Mouse (Mus musculus): ENCODE results near the gene Zc3h18. TPM values are rescaled to one million over a fixed set of nuclear protein-coding genes. Genes with fewer than 3 reads are reported as not detected.

The Zc3h18 gene
- total and polyA plus RNA-seq, 3 experiments: 30.2 to 122 (median 98.5) TPM

DNA sequence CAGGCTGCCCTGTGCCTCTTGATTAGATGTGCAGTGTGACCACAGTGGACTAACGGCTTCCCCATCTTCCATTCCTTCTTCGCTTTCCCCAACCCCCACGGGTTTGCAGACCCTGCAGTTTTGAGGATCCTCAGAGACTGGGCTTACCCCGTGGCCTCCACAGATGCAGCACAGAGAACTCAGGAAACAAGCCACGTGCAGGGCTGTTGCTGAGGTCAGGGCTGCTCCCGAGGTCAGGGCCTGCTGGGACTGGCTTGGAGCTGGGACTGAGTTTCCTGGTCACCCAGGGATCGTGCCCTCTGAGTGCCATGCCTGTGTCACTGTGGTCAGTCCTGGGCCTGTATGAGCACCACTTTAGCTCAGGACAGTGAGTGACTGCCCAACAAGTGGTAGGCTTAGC, 88.6 kb downstream of the Zc3h18 start:
- peaks cover under 1 to 29% of the 10 kb centered on the region in 2 experiments; a peak in 3 of 4 replicates for H3K4me1 ChIP-seq (ENCODE audit: control insufficient read depth in 1 of 2, insufficient read depth in 2 of 2, low read length in 2 of 2)
- H3K27ac ChIP-seq (ENCODE audit: control insufficient read depth, low read depth, low read length): no peak overlapping the region
- H3K36me3 ChIP-seq (ENCODE audit: control insufficient read depth in 1 of 2, insufficient read depth in 2 of 2, low read length in 2 of 2): peaks cover 0 to 4% of the 10 kb centered on the region in 2 experiments; a peak in 3 of 4 replicates

More for the DNA sequence above, 88.6 kb downstream of the Zc3h18 start:
- no peaks in the 10 kb centered on the region for H3K9me3 ChIP-seq (replicated peaks; ENCODE audit: insufficient read depth, low read length)
- H3K9ac ChIP-seq (ENCODE audit: control insufficient read depth, low read depth, low read length, poor library complexity, severe bottlenecking): no peak overlapping the region
- H3K79me2 ChIP-seq (ENCODE audit: control insufficient read depth, insufficient read depth, low read length, poor library complexity): no peaks in the 10 kb centered on the region
- no peak overlapping the region for H3K4me3 ChIP-seq (ENCODE audit: control insufficient read depth in 1 of 2, insufficient read depth in 1 of 2, low read depth in 2 of 2, low read length in 2 of 2)
- no peak for TF ChIP-seq MAX (IDR thresholded peaks at IDR 0.05; ENCODE audit: low read length)
- no peak for TF ChIP-seq ZKSCAN1 (IDR thresholded peaks at IDR 0.05; ENCODE audit: low read depth, low read length)
- no peak for TF ChIP-seq MAFK (IDR thresholded peaks at IDR 0.05; ENCODE audit: borderline replicate concordance, low read depth, low read length)
- TF ChIP-seq ZNF384 (IDR thresholded peaks at IDR 0.05; ENCODE audit: low read depth, low read length): no peak
- H3K27me3 ChIP-seq (ENCODE audit: control insufficient read depth in 1 of 2, insufficient read depth in 2 of 2, low read length in 2 of 2): no peaks in the 10 kb centered on the region
- DNase-seq (ENCODE audit: low read depth, low spot score): no peak

Other genes with a start within 250 kb of the Zc3h18 start
- 104 and 133 TPM in 2 replicates for gene Zfpm1, start 94.5 kb upstream of the Zc3h18 start, total RNA-seq (2012; rRNA removed)
- gene Zfpm1, start 94.5 kb upstream of the Zc3h18 start, polyA plus RNA-seq (2012; ENCODE audit: insufficient read depth in 1 of 2, insufficient read length in 2 of 2, low read depth in 1 of 2, low replicate concordance in 2 of 2, missing spikeins in 1 of 2): 100 to 1,000 TPM; 260 to 343 TPM
- 0.12 TPM in 1 of 2 replicates, not detected in the other for gene Trhr2, start 15.9 kb upstream of the Zc3h18 start, total RNA-seq (2012; rRNA removed)
- under 1 TPM in 1 of 2 experiments, not detected in 1; 0.07 TPM for gene Trhr2, start 15.9 kb upstream of the Zc3h18 start, polyA plus RNA-seq (2012; ENCODE audit: insufficient read depth in 1 of 2, insufficient read length in 2 of 2, low read depth in 1 of 2, low replicate concordance in 2 of 2, missing spikeins in 1 of 2)
- not detected in 2 replicates for gene Il17c, start 45.4 kb downstream of the Zc3h18 start, total RNA-seq (2012; rRNA removed)
- gene Il17c, start 45.4 kb downstream of the Zc3h18 start, polyA plus RNA-seq (2012; ENCODE audit: insufficient read depth in 1 of 2, insufficient read length in 2 of 2, low read depth in 1 of 2, low replicate concordance in 2 of 2, missing spikeins in 1 of 2): under 1 TPM in 1 of 2 experiments, not detected in 1; 0.43 TPM
- gene Cyba, start 56.3 kb downstream of the Zc3h18 start, total RNA-seq (2012; rRNA removed): 299 and 344 TPM in 2 replicates
- 100 to 1,000 TPM; 321 to 338 TPM for gene Cyba, start 56.3 kb downstream of the Zc3h18 start, polyA plus RNA-seq (2012; ENCODE audit: insufficient read depth in 1 of 2, insufficient read length in 2 of 2, low read depth in 1 of 2, low replicate concordance in 2 of 2, missing spikeins in 1 of 2)
- gene Mvd, start 66.8 kb downstream of the Zc3h18 start, total RNA-seq (2012; rRNA removed): 20.6 and 20.8 TPM in 2 replicates
- 10 to 100 TPM in 1 of 2 experiments, not detected in 1; 25.5 TPM for gene Mvd, start 66.8 kb downstream of the Zc3h18 start, polyA plus RNA-seq (2012; ENCODE audit: insufficient read depth in 1 of 2, insufficient read length in 2 of 2, low read depth in 1 of 2, low replicate concordance in 2 of 2, missing spikeins in 1 of 2)
- not detected in 2 replicates for gene Snai3, start 84.1 kb downstream of the Zc3h18 start, total RNA-seq (2012; rRNA removed)
- under 1 TPM in 1 of 2 experiments, not detected in 1; 0.06 TPM for gene Snai3, start 84.1 kb downstream of the Zc3h18 start, polyA plus RNA-seq (2012; ENCODE audit: insufficient read depth in 1 of 2, insufficient read length in 2 of 2, low read depth in 1 of 2, low replicate concordance in 2 of 2, missing spikeins in 1 of 2)
- 12.0 and 18.6 TPM in 2 replicates for gene Rnf166, start 99.5 kb downstream of the Zc3h18 start, total RNA-seq (2012; rRNA removed)
- 10 to 100 TPM in 1 of 2 experiments, not detected in 1; 37.7 TPM for gene Rnf166, start 99.5 kb downstream of the Zc3h18 start, polyA plus RNA-seq (2012; ENCODE audit: insufficient read depth in 1 of 2, insufficient read length in 2 of 2, low read depth in 1 of 2, low replicate concordance in 2 of 2, missing spikeins in 1 of 2)
- gene Ctu2, start 99.5 kb downstream of the Zc3h18 start, total RNA-seq (2012; rRNA removed): 44.4 and 57.4 TPM in 2 replicates
- gene Ctu2, start 99.5 kb downstream of the Zc3h18 start, polyA plus RNA-seq (2012; ENCODE audit: insufficient read depth in 1 of 2, insufficient read length in 2 of 2, low read depth in 1 of 2, low replicate concordance in 2 of 2, missing spikeins in 1 of 2): 10 to 100 TPM in 1 of 2 experiments, not detected in 1; 44.0 TPM
- gene Piezo1, start 174.7 kb downstream of the Zc3h18 start, total RNA-seq (2012; rRNA removed): 144 and 155 TPM in 2 replicates
- gene Piezo1, start 174.7 kb downstream of the Zc3h18 start, polyA plus RNA-seq (2012; ENCODE audit: insufficient read depth in 1 of 2, insufficient read length in 2 of 2, low read depth in 1 of 2, low replicate concordance in 2 of 2, missing spikeins in 1 of 2): 100 to 1,000 TPM in 1 of 2 experiments, 10 to 100 TPM in 1; 35.1 to 223 TPM
- 64.3 and 74.6 TPM in 2 replicates for gene Cdt1, start 191.4 kb downstream of the Zc3h18 start, total RNA-seq (2012; rRNA removed)
- 10 to 100 TPM in 1 of 2 experiments, not detected in 1; 84.5 TPM for gene Cdt1, start 191.4 kb downstream of the Zc3h18 start, polyA plus RNA-seq (2012; ENCODE audit: insufficient read depth in 1 of 2, insufficient read length in 2 of 2, low read depth in 1 of 2, low replicate concordance in 2 of 2, missing spikeins in 1 of 2)
- 239 and 243 TPM in 2 replicates for gene Aprt, start 200.3 kb downstream of the Zc3h18 start, total RNA-seq (2012; rRNA removed)
- 100 to 1,000 TPM in 1 of 2 experiments, not detected in 1; 287 TPM for gene Aprt, start 200.3 kb downstream of the Zc3h18 start, polyA plus RNA-seq (2012; ENCODE audit: insufficient read depth in 1 of 2, insufficient read length in 2 of 2, low read depth in 1 of 2, low replicate concordance in 2 of 2, missing spikeins in 1 of 2)
- gene Galns, start 234.9 kb downstream of the Zc3h18 start, total RNA-seq (2012; rRNA removed): 1.7 and 2.1 TPM in 2 replicates
- gene Galns, start 234.9 kb downstream of the Zc3h18 start, polyA plus RNA-seq (2012; ENCODE audit: insufficient read depth in 1 of 2, insufficient read length in 2 of 2, low read depth in 1 of 2, low replicate concordance in 2 of 2, missing spikeins in 1 of 2): 1 to 10 TPM in 1 of 2 experiments, not detected in 1; 3.0 TPM
- 21.6 and 21.7 TPM in 2 replicates for gene Trappc2l, start 235.0 kb downstream of the Zc3h18 start, total RNA-seq (2012; rRNA removed)
- 10 to 100 TPM in 1 of 2 experiments, not detected in 1; 15.1 TPM for gene Trappc2l, start 235.0 kb downstream of the Zc3h18 start, polyA plus RNA-seq (2012; ENCODE audit: insufficient read depth in 1 of 2, insufficient read length in 2 of 2, low read depth in 1 of 2, low replicate concordance in 2 of 2, missing spikeins in 1 of 2)
- gene Pabpn1l, start 246.1 kb downstream of the Zc3h18 start, total RNA-seq (2012; rRNA removed): not detected in 2 replicates
- under 1 TPM in 1 of 2 experiments, not detected in 1; 0.15 TPM for gene Pabpn1l, start 246.1 kb downstream of the Zc3h18 start, polyA plus RNA-seq (2012; ENCODE audit: insufficient read depth in 1 of 2, insufficient read length in 2 of 2, low read depth in 1 of 2, low replicate concordance in 2 of 2, missing spikeins in 1 of 2)

Measured in MEL (cell line).